8 mouse cellular contexts compared by ENCODE assay signal in genomic region chr11:76364038-76364437, GRCm38 (mm10). TPM values are rescaled to one million over a fixed set of nuclear protein-coding genes. Genes with fewer than 3 reads are reported as not detected.
DNase-seq lines count a peak whose midpoint lies in the region; ATAC-seq and TF ChIP-seq lines count a peak whose summit lies in the region.

No protein-coding gene starts in this region.

- no peak overlapping the region for H3K4me3 ChIP-seq in heart, embryonic 10.5 days
- H3K4me3 ChIP-seq in kidney, postnatal 0 days (replicated peaks; ENCODE audit: low read depth, low read length) = no peak overlapping the region
- H3K4me3 ChIP-seq in intestine, embryonic 16.5 days (ENCODE audit: low read length) = no peak overlapping the region
- H3K4me3 ChIP-seq in neural tube, embryonic 15.5 days (replicated peaks) = no peak overlapping the region

- no peaks in the 10 kb centered on the region for H3K27me3 ChIP-seq in heart, embryonic 10.5 days (ENCODE audit: insufficient read depth, poor library complexity, severe bottlenecking)
- no peaks in the 10 kb centered on the region for H3K27me3 ChIP-seq in kidney, postnatal 0 days (ENCODE audit: insufficient read depth, low read length)
- H3K27me3 ChIP-seq in intestine, embryonic 16.5 days (replicated peaks; ENCODE audit: control insufficient read depth, insufficient read depth, low read length) = no peaks in the 10 kb centered on the region
- no peaks in the 10 kb centered on the region for H3K27me3 ChIP-seq in neural tube, embryonic 15.5 days (replicated peaks)

- 68% methylated on average over 5 of the region's 5 CpGs for WGBS in heart, embryonic 10.5 days
- 61% methylated on average over 5 of the region's 5 CpGs for WGBS in kidney, postnatal 0 days
- 80% methylated on average over 5 of the region's 5 CpGs for WGBS in intestine, embryonic 16.5 days
- 52% methylated on average over 5 of the region's 5 CpGs for WGBS in neural tube, embryonic 15.5 days

- H3K9me3 ChIP-seq in heart, embryonic 10.5 days = no peaks in the 10 kb centered on the region
- H3K9me3 ChIP-seq in kidney, postnatal 0 days (replicated peaks; ENCODE audit: low read length) = no peaks in the 10 kb centered on the region
- H3K9me3 ChIP-seq in intestine, embryonic 16.5 days (ENCODE audit: control insufficient read depth, low read length) = no peaks in the 10 kb centered on the region
- H3K9me3 ChIP-seq in neural tube, embryonic 15.5 days (replicated peaks) = no peaks in the 10 kb centered on the region

- no peak for TF ChIP-seq CTCF in kidney, postnatal 0 days (IDR thresholded peaks at IDR 0.05; ENCODE audit: low read depth)

- H3K36me3 ChIP-seq in heart, embryonic 10.5 days = peaks cover 11% of the 10 kb centered on the region
- no peaks in the 10 kb centered on the region for H3K36me3 ChIP-seq in kidney, postnatal 0 days (ENCODE audit: insufficient read depth, low read length)
- H3K36me3 ChIP-seq in intestine, embryonic 16.5 days (ENCODE audit: control insufficient read depth, insufficient read depth, low read length) = no peaks in the 10 kb centered on the region
- no peaks in the 10 kb centered on the region for H3K36me3 ChIP-seq in neural tube, embryonic 15.5 days

- H3K4me2 ChIP-seq in kidney, postnatal 0 days (ENCODE audit: low read length) = no peak overlapping the region
- no peak overlapping the region for H3K4me2 ChIP-seq in intestine, embryonic 16.5 days (ENCODE audit: low read depth, low read length)
- H3K4me2 ChIP-seq in neural tube, embryonic 15.5 days = no peak overlapping the region

- no peak for ATAC-seq in kidney, postnatal 0 days (replicated peaks; ENCODE audit: low FRiP score, low read depth)
- no peak for ATAC-seq in intestine, embryonic 16.5 days
- ATAC-seq in neural tube, embryonic 15.5 days (ENCODE audit: low FRiP score) = no peak

- H3K4me1 ChIP-seq in heart, embryonic 10.5 days = peaks cover 61% of the 10 kb centered on the region
- H3K4me1 ChIP-seq in kidney, postnatal 0 days (replicated peaks; ENCODE audit: insufficient read depth, low read length) = peaks cover 12% of the 10 kb centered on the region
- H3K4me1 ChIP-seq in intestine, embryonic 16.5 days (ENCODE audit: control insufficient read depth, insufficient read depth, low read length) = peaks cover 25% of the 10 kb centered on the region
- H3K4me1 ChIP-seq in neural tube, embryonic 15.5 days = peaks cover 32% of the 10 kb centered on the region

- DNase-seq in heart, embryonic 10.5 days (ENCODE audit: low spot score) = no peak
- no peak for DNase-seq in heart, postnatal 4 days
- DNase-seq in kidney, postnatal 0 days (ENCODE audit: low spot score) = no peak
- no peak for DNase-seq in kidney, postnatal 4 days
- DNase-seq in embryo, embryonic 10 days (ENCODE audit: low spot score) = no peak
- no peak for DNase-seq in cerebellum, postnatal 4 days (ENCODE audit: low spot score in 2 of 2)

- no peak overlapping the region for H3K9ac ChIP-seq in kidney, postnatal 0 days (ENCODE audit: low read depth, low read length)
- 0 out of 2 replicates have a peak overlapping the region, but pooled peaks have one; percentile 3 for H3K9ac ChIP-seq in intestine, embryonic 16.5 days (ENCODE audit: low read depth, low read length)
- no peak overlapping the region for H3K9ac ChIP-seq in neural tube, embryonic 15.5 days (replicated peaks)

- H3K27ac ChIP-seq in heart, embryonic 10.5 days = peak overlapping the region; percentile 81
- peak overlapping the region; percentile 26 for H3K27ac ChIP-seq in kidney, postnatal 0 days
- H3K27ac ChIP-seq in intestine, embryonic 16.5 days (ENCODE audit: low read length) = peak overlapping the region; percentile 55
- H3K27ac ChIP-seq in neural tube, embryonic 15.5 days (replicated peaks) = peak overlapping the region; percentile 72

RNA-seq across cellular contexts. Expression of gene Nxn, which starts 34.9 kb away (rescaled TPM):
- polyA plus RNA-seq in heart, embryonic 10.5 days (2016; fragmentation: Nextera tagmentation; extraction: Ambion mirVana) = 27.9 and 34.5 TPM in 2 replicates
- total RNA-seq in heart, postnatal 4 days (2021) = 10 to 100 TPM; 17.2 to 20.5 TPM
- 23.7 and 26.0 TPM in 2 replicates for polyA plus RNA-seq in kidney, postnatal 0 days (2015; fragmentation: Nextera tagmentation; extraction: Ambion mirVana)
- 20.1 and 25.7 TPM in 2 replicates for polyA plus RNA-seq in intestine, embryonic 16.5 days (2015; fragmentation: Nextera tagmentation; extraction: Ambion mirVana)
- 27.3 and 29.8 TPM in 2 replicates for polyA plus RNA-seq in neural tube, embryonic 15.5 days (2015; fragmentation: Nextera tagmentation; extraction: Ambion mirVana)

RNA-seq across cellular contexts. Expression of gene Timm22, which starts 42.7 kb away (rescaled TPM):
- polyA plus RNA-seq in heart, embryonic 10.5 days (2016; fragmentation: Nextera tagmentation; extraction: Ambion mirVana) = 120 and 129 TPM in 2 replicates
- 10 to 100 TPM; 38.9 to 48.2 TPM for total RNA-seq in heart, postnatal 4 days (2021)
- polyA plus RNA-seq in kidney, postnatal 0 days (2015; fragmentation: Nextera tagmentation; extraction: Ambion mirVana) = 122 and 128 TPM in 2 replicates
- polyA plus RNA-seq in intestine, embryonic 16.5 days (2015; fragmentation: Nextera tagmentation; extraction: Ambion mirVana) = 92.8 and 96.6 TPM in 2 replicates
- 107 and 108 TPM in 2 replicates for polyA plus RNA-seq in neural tube, embryonic 15.5 days (2015; fragmentation: Nextera tagmentation; extraction: Ambion mirVana)

Comparison
In these comparisons a context has a peak if more than half of its experiments do, and no peak if none do; other contexts are left out.
1. H3K27ac ChIP-seq: peak in every context shown above with its lines; median percentile 81 in heart, embryonic 10.5 days; 72 in neural tube, embryonic 15.5 days; 55 in intestine, embryonic 16.5 days; 26 in kidney, postnatal 0 days.